Mouse (Mus musculus) left cerebral cortex, adult 2 months (tissue): ENCODE results near the gene Tmem108. TPM values are rescaled to one million over a fixed set of nuclear protein-coding genes. Genes with fewer than 3 reads are reported as not detected.

ENCODE experiments used
- DNase-seq, 2 experiments: peaks; one replicate each; pipeline ENCODE4 v3.0.0; 2021 to 2022; ENCODE audit warnings: low spot score in 2 of 2, mixed read lengths in 1 of 2; ENCODE audit errors: extremely low spot score in 1 of 2
- H3K27ac ChIP-seq: fragments of 200-600 bp; 2 replicates; pipeline ENCODE4 v1.8.1; 2022
- H3K4me3 ChIP-seq: fragments of 200-600 bp; 2 replicates; pipeline ENCODE4 v1.8.1; 2022
- CTCF ChIP-seq: fragments of 200-600 bp; IDR thresholded peaks from 2 replicates; pipeline ENCODE4 v1.8.1; 2022; ENCODE audit warnings: antibody characterized with exemption, mild to moderate bottlenecking, moderate library complexity
- intact Hi-C: fragments of 180-260 bp; cut with DNase I; formaldehyde crosslinking; loops from one replicate; pipeline ENCODE4 v1.15.1; 2025
- total RNA-seq, 2 experiments: library from RNA; stranded (reverse); gene quantifications; 2 replicates each; pipeline ENCODE4 v1.2.3; 2021

The Tmem108 gene
- total RNA-seq, 2 experiments from 2014 or later = 30.3 to 31.1 TPM

DNA sequence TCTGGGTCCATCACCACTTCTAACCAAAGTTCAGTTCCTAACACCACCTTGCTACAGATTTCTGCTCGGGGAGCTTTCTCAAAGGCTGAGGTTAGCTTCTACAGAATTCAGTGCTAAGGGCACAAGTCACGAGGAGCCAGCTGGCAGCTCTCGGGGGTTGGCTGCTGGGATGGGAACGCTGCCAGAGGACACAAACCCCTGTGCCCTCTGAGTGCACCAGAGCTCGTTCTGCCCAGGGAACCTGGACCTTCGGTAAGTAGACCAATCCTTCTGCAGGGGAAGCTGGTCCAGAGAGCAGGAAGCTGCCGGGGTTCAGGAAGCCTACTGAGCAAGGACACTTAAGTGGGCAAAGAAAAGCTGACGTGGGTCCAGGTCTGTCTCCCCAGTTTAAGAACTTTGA lies 40.6 kb downstream of the Tmem108 start:
- Histone ChIP-seq H3K27ac (no peak overlapping the region), H3K4me3 (no peak overlapping the region)
- intact Hi-C loops = no loop called here
- DNase-seq = no peak
- TF ChIP-seq CTCF = no peak

DNA sequence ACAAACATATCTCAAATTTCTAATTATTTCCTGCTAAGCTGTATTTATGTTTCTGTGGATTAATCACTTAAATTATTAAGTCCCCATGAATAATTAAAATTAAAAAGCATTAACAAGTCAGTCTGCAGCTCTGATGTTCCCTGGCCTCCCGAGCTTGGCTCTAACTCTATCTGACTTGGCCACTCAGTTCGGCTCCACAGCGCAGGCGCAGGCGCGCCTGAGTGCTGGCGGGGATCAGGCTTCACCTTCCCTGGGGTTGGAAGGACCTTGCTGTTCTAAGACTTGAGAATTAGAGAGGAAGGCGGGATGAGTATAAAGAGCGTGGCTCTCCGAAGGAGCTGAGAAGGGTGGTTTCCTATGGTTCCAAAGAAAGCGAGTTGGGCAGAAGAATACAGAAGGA lies 41.6 kb downstream of the Tmem108 start:
- no peak for DNase-seq
- Histone ChIP-seq H3K4me3 (no peak overlapping the region), H3K27ac (no peak overlapping the region)
- TF ChIP-seq CTCF = no peak
- intact Hi-C loops = no loop called here

DNA sequence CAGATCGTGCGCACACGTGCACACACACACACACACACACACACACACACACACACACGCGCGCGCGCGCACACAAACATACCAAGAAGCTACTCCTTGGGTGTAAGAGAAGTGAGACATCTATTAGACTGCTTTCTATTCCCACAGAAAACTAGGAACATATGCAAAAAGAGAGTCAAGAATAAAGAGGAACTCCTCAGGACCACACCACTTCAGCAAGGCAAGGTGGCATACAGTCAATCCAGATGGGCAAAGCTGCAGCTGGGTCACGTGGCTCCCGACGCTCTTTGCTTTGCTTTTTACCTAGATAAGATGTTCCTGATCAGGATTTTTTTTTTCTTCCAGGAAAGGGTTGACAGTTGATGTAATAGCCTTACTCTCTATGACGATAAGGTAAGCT lies 45.6 kb downstream of the Tmem108 start:
- no peak for TF ChIP-seq CTCF
- intact Hi-C loops = no loop called here
- H3K4me3 ChIP-seq = no peak overlapping the region
- H3K27ac ChIP-seq = no peak overlapping the region
- no peak for DNase-seq

DNA sequence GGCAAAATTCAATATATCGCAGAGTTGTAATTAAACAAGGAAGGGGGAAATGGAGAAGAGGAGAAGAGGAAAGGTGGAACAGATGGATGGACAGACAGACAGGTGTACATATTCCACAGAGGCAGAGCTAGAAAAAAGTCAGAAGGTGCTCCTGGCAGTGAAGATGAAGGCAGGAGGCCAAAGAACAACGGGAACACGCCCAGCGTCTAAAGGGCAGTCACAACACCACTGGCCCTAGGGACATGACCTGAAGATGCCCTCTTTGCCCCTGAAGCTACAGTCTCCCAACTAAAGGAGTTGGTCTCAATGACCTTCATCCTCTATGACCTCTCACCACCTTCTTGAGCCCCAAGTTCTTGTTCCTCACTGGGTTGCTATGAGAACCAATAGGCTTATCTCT lies 46.3 kb downstream of the Tmem108 start:
- Histone ChIP-seq H3K4me3 (no peak overlapping the region), H3K27ac (no peak overlapping the region)
- intact Hi-C loops = no loop called here
- TF ChIP-seq CTCF = no peak
- DNase-seq = no peak

DNA sequence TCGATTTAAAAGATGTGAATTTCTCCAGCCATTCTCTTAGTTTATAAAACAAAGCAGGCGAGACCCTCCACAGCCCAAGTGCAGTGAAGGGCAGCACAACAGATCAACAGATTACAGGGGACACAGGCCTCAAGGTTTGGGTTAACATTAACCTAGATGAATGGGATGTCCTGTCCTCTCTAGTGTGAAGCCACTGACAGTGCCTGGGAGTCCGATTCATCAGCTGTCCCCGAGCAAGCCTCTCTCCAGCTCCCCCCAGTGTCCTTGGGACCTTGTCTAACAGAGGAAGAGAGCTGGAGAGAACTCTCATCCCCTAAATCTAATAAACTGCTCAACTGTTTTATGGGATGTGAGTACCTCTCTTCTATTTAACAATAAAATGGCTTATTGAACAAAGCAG lies 48.4 kb downstream of the Tmem108 start:
- H3K27ac ChIP-seq = no peak overlapping the region
- intact Hi-C loops = no loop called here
- no peak; the same call in none of the 2 replicates for TF ChIP-seq CTCF
- no peak for DNase-seq
- H3K4me3 ChIP-seq = no peak overlapping the region

DNA sequence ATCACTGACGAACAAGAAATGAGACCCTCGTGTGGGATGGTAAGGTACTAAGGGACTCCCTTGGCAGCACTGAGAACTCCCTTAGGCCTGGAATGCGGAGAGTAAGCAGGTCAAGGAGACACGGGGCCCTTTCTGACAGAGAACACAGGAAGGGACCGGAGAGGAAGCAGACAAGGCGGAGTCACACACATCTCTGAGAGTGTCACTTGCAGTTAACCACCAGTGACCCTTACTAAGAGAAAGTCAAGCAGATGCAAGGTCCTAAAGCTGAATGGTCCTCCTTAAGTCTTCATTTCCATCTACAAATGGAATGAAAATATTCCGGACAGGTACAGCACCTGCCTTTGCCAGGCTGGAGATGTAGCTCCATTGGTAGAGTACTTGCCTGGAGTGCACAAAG lies 48.9 kb downstream of the Tmem108 start:
- DNase-seq = no peak
- Histone ChIP-seq H3K27ac (no peak overlapping the region), H3K4me3 (no peak overlapping the region)
- no peak for TF ChIP-seq CTCF
- intact Hi-C loops = no loop called here

DNA sequence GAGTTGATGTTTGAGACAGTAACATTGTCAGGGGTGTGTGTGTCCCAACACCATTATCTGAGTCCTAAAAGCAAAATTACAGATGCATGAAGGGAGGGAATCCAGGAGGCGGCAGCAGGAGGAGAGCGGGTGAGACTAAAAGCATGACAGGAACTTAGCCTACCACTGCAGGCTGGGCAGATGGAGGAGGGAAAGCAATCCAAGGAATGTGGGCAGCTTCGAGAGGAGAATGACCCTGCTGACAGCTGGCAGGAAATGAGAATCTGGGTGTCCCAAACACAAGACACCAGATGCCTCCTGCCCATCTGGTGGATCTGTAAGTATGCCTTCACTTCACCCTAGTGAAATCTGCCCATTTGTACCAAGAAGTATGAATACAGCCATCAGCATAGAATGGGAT lies 51.9 kb downstream of the Tmem108 start:
- H3K27ac ChIP-seq = no peak overlapping the region
- H3K4me3 ChIP-seq = no peak overlapping the region
- intact Hi-C loops = no loop called here
- no peak for TF ChIP-seq CTCF
- no peak for DNase-seq

DNA sequence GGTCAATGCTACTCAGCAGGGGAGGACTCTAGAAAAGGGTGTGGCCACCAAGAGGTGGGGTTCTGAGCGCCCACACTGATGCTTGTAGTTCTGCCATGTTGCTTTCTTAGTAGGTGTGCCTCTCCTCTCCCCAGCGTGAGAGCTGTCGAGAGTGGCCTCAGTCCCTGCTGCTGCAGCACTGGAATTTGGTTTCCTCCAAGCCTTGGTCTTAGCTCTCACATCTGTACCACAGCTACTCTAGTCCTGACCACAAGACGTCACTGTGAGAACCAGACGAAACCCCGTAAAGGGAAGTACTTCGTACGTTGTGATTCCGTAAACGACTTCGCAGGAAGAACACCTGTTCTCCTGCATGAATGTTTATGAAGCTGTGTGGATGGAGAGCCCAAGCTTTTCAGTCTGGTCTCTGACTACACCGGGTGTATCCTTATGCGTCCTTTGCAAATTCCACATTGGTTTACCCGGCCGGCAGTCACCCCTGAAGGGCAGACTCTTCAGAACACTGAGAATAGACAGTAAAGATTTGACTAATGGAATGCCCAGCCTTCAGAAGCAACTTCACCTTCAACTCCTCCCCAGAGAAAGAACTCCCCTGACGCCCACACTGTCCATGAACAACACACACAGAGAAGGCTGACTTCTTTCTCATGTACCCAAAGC lies 53.0 kb downstream of the Tmem108 start:
- TF ChIP-seq CTCF = no peak
- no peak for DNase-seq
- intact Hi-C loops = no loop called here

DNA sequence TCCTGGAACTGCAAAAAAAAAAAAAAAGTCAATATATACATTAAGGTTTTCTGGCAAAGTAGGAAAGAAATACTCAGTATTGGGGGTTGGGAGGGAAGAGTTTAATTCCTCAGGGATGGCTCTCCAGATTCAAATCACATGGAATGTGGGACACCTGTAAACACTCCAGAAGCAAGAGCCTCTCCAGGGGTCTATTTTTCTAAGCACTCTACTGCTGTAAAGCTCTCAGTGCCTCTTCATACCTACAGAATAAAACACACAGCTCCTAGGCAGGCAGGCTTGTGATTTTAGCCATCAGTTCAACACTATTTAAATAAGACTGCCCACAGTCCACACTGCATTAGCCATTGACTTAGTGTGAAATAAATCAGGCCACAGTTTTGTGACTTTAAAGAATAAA lies 53.8 kb downstream of the Tmem108 start:
- Histone ChIP-seq H3K4me3 (no peak overlapping the region), H3K27ac (no peak overlapping the region)
- no peak for DNase-seq
- no peak for TF ChIP-seq CTCF
- intact Hi-C loops = no loop called here

More for the DNA sequence above, 53.0 kb downstream of the Tmem108 start:
- no peak overlapping the region for H3K4me3 ChIP-seq
- no peak overlapping the region for H3K27ac ChIP-seq

DNA sequence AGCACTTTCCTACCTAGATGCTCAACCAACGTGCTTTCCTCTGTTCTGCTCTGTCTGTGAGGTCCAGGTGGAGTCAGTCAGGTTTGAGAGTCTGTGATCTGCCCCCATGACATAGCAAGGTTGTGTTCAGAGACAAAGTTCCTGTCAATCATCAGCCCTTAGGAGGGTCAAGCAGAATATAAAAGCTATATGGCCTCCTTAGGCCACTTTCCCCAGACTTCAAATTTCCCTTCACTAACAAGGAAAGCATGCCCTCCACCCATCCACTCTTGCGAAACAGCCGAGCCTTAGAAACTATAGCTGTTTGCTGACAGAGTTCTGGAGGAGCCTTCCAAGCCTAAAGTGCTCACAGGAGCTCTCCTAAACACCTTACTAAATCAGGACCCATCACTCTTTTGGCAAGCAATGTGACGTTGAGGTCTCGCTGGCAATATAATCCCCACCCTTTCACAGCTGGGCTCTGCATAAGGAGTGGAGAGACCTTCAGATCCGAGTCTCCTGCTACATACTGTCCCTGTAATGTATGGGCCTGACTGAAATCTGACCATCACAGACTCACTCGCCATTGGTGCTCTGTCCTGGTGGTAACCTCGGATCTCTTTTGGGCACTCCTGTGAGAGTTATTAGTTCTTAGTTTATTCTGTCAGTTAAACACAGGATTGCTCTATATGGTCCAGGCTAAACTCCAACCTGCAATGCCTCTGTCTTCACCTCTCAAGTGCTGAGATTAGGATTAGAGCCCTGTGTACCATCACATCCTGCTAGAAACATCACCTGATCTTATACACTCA lies 54.4 kb downstream of the Tmem108 start:
- no peak for TF ChIP-seq CTCF
- no peak overlapping the region for H3K27ac ChIP-seq
- intact Hi-C loops = no loop called here
- H3K4me3 ChIP-seq = no peak overlapping the region
- DNase-seq = no peak

DNA sequence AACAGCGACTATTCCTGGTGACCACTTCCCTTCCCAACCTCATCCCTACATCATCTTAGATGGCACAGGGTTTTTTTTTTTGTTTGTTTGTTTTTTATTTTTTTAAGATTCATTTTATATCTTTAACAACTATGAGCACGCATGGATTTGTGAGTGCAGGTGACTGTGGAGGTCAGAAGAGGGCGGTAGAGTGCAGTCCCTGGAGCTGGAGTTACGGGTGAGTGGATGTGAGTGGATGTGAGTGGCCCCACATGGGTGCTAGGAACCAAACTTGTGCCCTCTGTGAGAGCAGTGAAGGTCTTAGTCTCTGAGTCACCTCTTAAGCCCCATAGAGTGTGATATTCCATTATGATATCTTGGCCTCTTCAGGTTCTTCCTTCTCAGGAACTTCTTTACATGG lies 55.9 kb downstream of the Tmem108 start:
- intact Hi-C loops = no loop called here
- Histone ChIP-seq H3K27ac (no peak overlapping the region), H3K4me3 (no peak overlapping the region)
- DNase-seq = no peak
- peak; percentile 20 for TF ChIP-seq CTCF

DNA sequence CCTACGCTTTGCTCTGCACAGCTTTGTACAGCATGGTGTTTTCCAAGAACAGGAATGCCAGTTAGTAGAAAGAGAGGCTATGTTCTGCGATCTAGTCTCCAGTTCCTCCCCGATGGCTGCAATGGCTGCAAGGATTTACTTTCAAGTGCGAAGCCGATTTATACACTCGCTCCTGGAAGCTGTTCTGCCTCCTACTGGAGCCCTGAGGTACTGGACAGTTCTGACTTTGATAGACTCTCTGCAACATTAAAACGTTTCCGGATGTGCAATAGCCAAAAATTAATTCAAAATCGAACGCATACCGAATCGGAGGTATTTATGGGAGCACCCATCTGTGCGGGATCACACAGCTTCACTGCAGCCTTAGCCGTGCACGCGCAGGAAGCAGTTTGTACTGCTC lies 58.6 kb downstream of the Tmem108 start:
- intact Hi-C loops = loop anchor here (5.0 kb wide), 1 partner anchor 211 kb away; no protein-coding TSS in a partner anchor
- no peak for DNase-seq
- H3K27ac ChIP-seq = no peak overlapping the region
- peak; percentile 45 for TF ChIP-seq CTCF
- H3K4me3 ChIP-seq = no peak overlapping the region

DNA sequence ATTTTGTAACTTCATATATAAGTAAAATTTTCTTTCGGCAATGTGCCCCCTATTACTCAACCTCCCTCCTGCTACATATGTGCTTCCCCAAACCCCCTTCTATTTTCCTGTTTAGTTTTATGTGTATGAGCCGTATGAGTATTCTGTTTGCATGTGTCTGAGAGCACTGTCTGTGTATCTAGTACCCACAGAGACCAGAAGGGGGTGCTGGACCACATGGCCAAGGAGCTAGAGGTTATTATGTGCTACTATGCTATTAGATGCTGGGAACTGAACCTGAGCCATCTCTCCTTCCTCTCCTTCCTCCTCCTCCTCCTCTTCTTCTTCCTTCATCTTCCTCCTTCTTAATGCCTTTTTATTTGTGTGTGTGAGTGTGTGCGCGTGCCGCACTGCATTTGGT lies 59.2 kb downstream of the Tmem108 start:
- H3K4me3 ChIP-seq = no peak overlapping the region
- no peak for DNase-seq
- intact Hi-C loops = loop anchor here (5.0 kb wide), 1 partner anchor 210 kb away; no protein-coding TSS in a partner anchor
- no peak overlapping the region for H3K27ac ChIP-seq
- peak; percentile 18 for TF ChIP-seq CTCF
